Mouse (Mus musculus): ENCODE measurements at regions not wholly inside any gene's neighbourhood (a gene's known extent, or its start where the extent isn't known, plus 50 kb on each side); places are given as distances from the start of the nearest gene placed in this dataset.

DNA sequence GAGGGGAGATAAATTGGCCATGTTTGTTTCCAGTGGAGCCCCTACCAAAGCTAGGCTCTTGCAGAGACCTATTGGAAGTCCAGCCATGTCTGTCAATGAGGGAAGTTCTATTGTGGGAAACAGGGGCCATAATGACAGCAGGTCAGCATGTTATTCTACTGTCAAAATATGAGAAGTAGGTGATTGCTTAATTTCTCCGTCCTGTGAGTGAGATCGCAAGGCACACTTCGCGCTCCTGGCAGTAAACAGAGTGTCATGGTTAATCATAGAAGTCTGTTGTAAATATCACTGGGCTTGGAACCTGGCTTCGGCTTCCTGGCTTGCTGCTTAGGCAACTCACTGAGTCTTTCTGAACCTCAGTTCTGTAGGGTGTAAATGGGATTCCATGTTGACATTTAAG, 72.5 kb upstream of the Ccdc122 start:
- Histone ChIP-seq H3K4me1 (ENCODE audit: control insufficient read depth, insufficient read depth, low read length) (no peaks in the 10 kb centered on the region; the same call in 1 of the 2 replicates), H3K27ac (ENCODE audit: insufficient read depth, low read length) (no peak overlapping the region), H3K4me3 (ENCODE audit: insufficient read depth, low read length) (no peak overlapping the region)
- TF ChIP-seq POLR2A (IDR thresholded peaks at IDR 0.05; ENCODE audit: extremely low read depth, insufficient read depth, low read length) (no peak), CTCF (IDR thresholded peaks at IDR 0.05; ENCODE audit: extremely low read depth, insufficient read depth, low read length) (no peak)

- H3K4me1 ChIP-seq (ENCODE audit: control insufficient read depth, insufficient read depth, low read length), result no peaks in the 10 kb centered on the region
- no peak overlapping the region for H3K4me3 ChIP-seq (ENCODE audit: insufficient read depth, low read length)
- H3K27ac ChIP-seq (ENCODE audit: insufficient read depth, low read length), result no peak overlapping the region
- TF ChIP-seq POLR2A (IDR thresholded peaks at IDR 0.05; ENCODE audit: extremely low read depth, insufficient read depth, low read length) (0 out of 2 replicates have a peak, but pooled peaks have one; percentile 17), CTCF (IDR thresholded peaks at IDR 0.05; ENCODE audit: extremely low read depth, insufficient read depth, low read length) (no peak)
These were observed 77.7 kb upstream of the Ccdc122 start for GRCm38 (mm10) chr14:76958875-76959274.

DNA sequence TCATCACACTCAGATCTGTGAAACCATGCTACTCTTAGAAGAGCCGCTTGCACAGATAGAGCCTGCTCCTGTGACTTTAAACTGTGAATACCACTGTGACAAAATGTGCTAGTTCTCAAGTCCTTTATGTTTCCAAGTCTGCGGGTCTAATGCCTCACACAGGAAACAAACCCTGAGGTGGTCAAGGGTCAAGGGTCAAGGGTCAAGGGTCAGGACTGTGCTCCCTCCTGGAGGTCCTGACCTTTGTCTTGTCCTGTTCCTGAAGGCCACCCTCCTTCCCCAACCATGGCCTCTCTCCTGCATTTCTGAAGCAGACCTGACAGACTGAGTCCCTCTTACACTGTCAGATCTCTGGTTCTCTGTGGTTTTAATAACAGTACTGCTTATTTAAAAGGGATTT, 79.4 kb upstream of the Ccdc122 start:
- no peak overlapping the region for H3K4me3 ChIP-seq (ENCODE audit: insufficient read depth, low read length)
- H3K27ac ChIP-seq (ENCODE audit: insufficient read depth, low read length), result no peak overlapping the region
- TF ChIP-seq CTCF (IDR thresholded peaks at IDR 0.05; ENCODE audit: extremely low read depth, insufficient read depth, low read length) (no peak), POLR2A (IDR thresholded peaks at IDR 0.05; ENCODE audit: extremely low read depth, insufficient read depth, low read length) (no peak)
- no peaks in the 10 kb centered on the region for H3K4me1 ChIP-seq (ENCODE audit: control insufficient read depth, insufficient read depth, low read length)

- H3K4me1 ChIP-seq (ENCODE audit: control insufficient read depth, insufficient read depth, low read length), result 0 out of 2 replicates have a peak, but pooled peaks cover 1% of the 10 kb centered on the region
- H3K4me3 ChIP-seq (ENCODE audit: insufficient read depth, low read length), result no peak overlapping the region
- TF ChIP-seq CTCF (IDR thresholded peaks at IDR 0.05; ENCODE audit: extremely low read depth, insufficient read depth, low read length), result no peak
- TF ChIP-seq POLR2A (IDR thresholded peaks at IDR 0.05; ENCODE audit: extremely low read depth, insufficient read depth, low read length), result no peak
- no peak overlapping the region for H3K27ac ChIP-seq (ENCODE audit: insufficient read depth, low read length)
These were observed 83.4 kb upstream of the Ccdc122 start for GRCm38 (mm10) chr14:76953171-76953570.

DNA sequence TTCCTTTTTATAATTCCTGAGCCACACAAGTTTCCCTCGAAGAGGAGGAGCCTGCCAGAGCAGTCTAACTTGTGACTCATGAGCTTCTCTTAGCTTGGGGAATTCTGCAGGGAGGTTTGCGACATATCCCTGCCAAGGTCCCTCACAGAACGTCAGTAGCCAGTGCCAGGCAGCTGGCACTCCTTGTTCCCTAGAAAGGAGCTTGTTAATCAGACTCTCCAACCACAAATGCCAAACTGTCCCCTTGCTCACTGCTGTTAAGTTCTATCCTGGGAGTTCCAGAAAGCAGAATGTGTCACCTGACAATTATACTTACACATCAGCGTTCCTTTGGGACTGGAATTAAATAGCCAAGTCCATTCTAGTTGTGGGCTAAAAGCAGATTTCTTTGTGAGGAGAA, 85.1 kb upstream of the Ccdc122 start:
- H3K4me3 ChIP-seq (ENCODE audit: insufficient read depth, low read length), result no peak overlapping the region
- H3K27ac ChIP-seq (ENCODE audit: insufficient read depth, low read length), result no peak overlapping the region
- TF ChIP-seq CTCF (IDR thresholded peaks at IDR 0.05; ENCODE audit: extremely low read depth, insufficient read depth, low read length) (no peak), POLR2A (IDR thresholded peaks at IDR 0.05; ENCODE audit: extremely low read depth, insufficient read depth, low read length) (no peak)
- H3K4me1 ChIP-seq (ENCODE audit: control insufficient read depth, insufficient read depth, low read length), result peaks cover 4% of the 10 kb centered on the region

- H3K4me3 ChIP-seq (ENCODE audit: insufficient read depth, low read length), result no peak overlapping the region
- H3K4me1 ChIP-seq (ENCODE audit: control insufficient read depth, insufficient read depth, low read length), result peaks cover 4% of the 10 kb centered on the region
- TF ChIP-seq CTCF (IDR thresholded peaks at IDR 0.05; ENCODE audit: extremely low read depth, insufficient read depth, low read length) (no peak), POLR2A (IDR thresholded peaks at IDR 0.05; ENCODE audit: extremely low read depth, insufficient read depth, low read length) (no peak)
- no peak overlapping the region for H3K27ac ChIP-seq (ENCODE audit: insufficient read depth, low read length)
These were observed 87.2 kb upstream of the Ccdc122 start for GRCm38 (mm10) chr14:76949388-76949787.

- Histone ChIP-seq H3K27ac (ENCODE audit: insufficient read depth, low read length) (no peak overlapping the region), H3K4me1 (ENCODE audit: control insufficient read depth, insufficient read depth, low read length) (peaks cover 4% of the 10 kb centered on the region), H3K4me3 (ENCODE audit: insufficient read depth, low read length) (no peak overlapping the region)
- TF ChIP-seq POLR2A (IDR thresholded peaks at IDR 0.05; ENCODE audit: extremely low read depth, insufficient read depth, low read length) (no peak), CTCF (IDR thresholded peaks at IDR 0.05; ENCODE audit: extremely low read depth, insufficient read depth, low read length) (no peak)
These were observed 87.6 kb upstream of the Ccdc122 start for GRCm38 (mm10) chr14:76948948-76949347.

DNA sequence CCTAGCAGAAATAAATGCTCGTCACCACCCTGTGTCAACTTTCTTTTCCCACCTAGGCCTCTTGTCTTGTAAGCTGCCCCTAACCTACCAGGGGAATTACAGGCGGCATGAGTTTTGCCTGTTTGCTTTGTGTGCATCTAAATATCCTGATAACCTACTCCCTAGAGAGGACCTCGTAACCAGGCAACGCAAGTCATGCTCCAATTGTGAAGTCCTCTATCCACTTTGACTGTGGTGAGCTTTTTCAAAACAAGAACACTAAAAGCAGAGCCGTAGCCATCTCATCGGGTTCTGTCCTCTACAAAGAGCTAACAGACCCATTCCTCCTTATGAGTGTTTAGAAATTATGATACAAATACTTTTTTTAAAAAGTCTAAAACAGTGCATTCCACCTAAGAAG, 88.1 kb upstream of the Ccdc122 start:
- no peak overlapping the region for H3K4me3 ChIP-seq (ENCODE audit: insufficient read depth, low read length)
- no peak for TF ChIP-seq CTCF (IDR thresholded peaks at IDR 0.05; ENCODE audit: extremely low read depth, insufficient read depth, low read length)
- no peak for TF ChIP-seq POLR2A (IDR thresholded peaks at IDR 0.05; ENCODE audit: extremely low read depth, insufficient read depth, low read length)
- no peak overlapping the region for H3K27ac ChIP-seq (ENCODE audit: insufficient read depth, low read length)
- peaks cover 4% of the 10 kb centered on the region for H3K4me1 ChIP-seq (ENCODE audit: control insufficient read depth, insufficient read depth, low read length)

- H3K4me1 ChIP-seq (ENCODE audit: control insufficient read depth, insufficient read depth, low read length), result peaks cover 4% of the 10 kb centered on the region
- no peak overlapping the region for H3K27ac ChIP-seq (ENCODE audit: insufficient read depth, low read length)
- no peak overlapping the region for H3K4me3 ChIP-seq (ENCODE audit: insufficient read depth, low read length)
- TF ChIP-seq POLR2A (IDR thresholded peaks at IDR 0.05; ENCODE audit: extremely low read depth, insufficient read depth, low read length) (no peak), CTCF (IDR thresholded peaks at IDR 0.05; ENCODE audit: extremely low read depth, insufficient read depth, low read length) (no peak)
These were observed 89.4 kb upstream of the Ccdc122 start for GRCm38 (mm10) chr14:76947148-76947547.

GRCm38 (mm10) chr14:76945626-76946025, 90.9 kb upstream of the Ccdc122 start:
- Histone ChIP-seq H3K27ac (ENCODE audit: insufficient read depth, low read length) (no peak overlapping the region), H3K4me1 (ENCODE audit: control insufficient read depth, insufficient read depth, low read length) (peaks cover 4% of the 10 kb centered on the region), H3K4me3 (ENCODE audit: insufficient read depth, low read length) (no peak overlapping the region)
- no peak for TF ChIP-seq CTCF (IDR thresholded peaks at IDR 0.05; ENCODE audit: extremely low read depth, insufficient read depth, low read length)
